Comparison of ENCODE assay signal across 14 mouse cellular contexts in the genomic region with DNA sequence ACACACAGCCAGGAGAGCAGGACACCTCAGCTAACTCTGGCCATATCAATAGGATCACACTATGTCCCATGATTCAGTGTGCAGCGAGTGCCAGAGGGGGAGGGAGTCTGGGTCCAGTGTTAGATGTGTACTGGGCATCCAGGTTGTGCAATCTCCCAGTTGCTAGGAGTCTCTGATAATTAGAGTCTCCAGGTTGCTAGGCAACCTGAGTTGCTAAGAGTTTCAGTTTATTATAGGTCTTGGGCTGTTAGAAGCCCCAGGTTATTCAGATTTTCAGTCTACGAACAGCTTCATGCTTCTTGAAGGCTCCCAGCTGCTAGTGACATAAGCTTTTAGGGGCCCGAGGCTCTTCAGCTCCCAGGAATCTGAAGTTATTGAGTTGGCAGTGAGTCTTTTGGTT. TPM values are rescaled to one million over a fixed set of nuclear protein-coding genes. Genes with fewer than 3 reads are reported as not detected.
DNase-seq lines count a peak whose midpoint lies in the region; ATAC-seq and TF ChIP-seq lines count a peak whose summit lies in the region.
"Had no signal": no experiment of that assay in that cellular context is flagged by ENCODE, and none has a peak within 500 bp of the region (broad histone marks: within the 10 kb centered on the region; RNA-seq: fewer than 3 reads in every experiment).

No protein-coding gene starts in this region.

- H3K4me3 ChIP-seq in stomach, embryonic 16.5 days (replicated peaks; ENCODE audit: low read length): no peak overlapping the region
- H3K4me3 ChIP-seq in stomach, postnatal 0 days (ENCODE audit: low read depth, low read length): no peak overlapping the region
- no peak overlapping the region for H3K4me3 ChIP-seq in lung, embryonic 16.5 days (ENCODE audit: low read length)
- H3K4me3 ChIP-seq: forebrain, embryonic 10.5 days had no signal

- no peaks in the 10 kb centered on the region for H3K9me3 ChIP-seq in stomach, embryonic 16.5 days (replicated peaks; ENCODE audit: control insufficient read depth, low read length)
- H3K9me3 ChIP-seq in stomach, postnatal 0 days (ENCODE audit: control insufficient read depth, low read length): no peaks in the 10 kb centered on the region
- no peaks in the 10 kb centered on the region for H3K9me3 ChIP-seq in lung, embryonic 16.5 days (ENCODE audit: control insufficient read depth, low read length)
- H3K9me3 ChIP-seq: forebrain, embryonic 10.5 days had no signal

- TF ChIP-seq CTCF in stomach, postnatal 0 days (IDR thresholded peaks at IDR 0.05; ENCODE audit: low read depth): no peak

- DNase-seq in layer of hippocampus, adult 11-12 months (ENCODE audit: low spot score): peak; percentile 21
- DNase-seq in layer of hippocampus, adult 9-10 months (ENCODE audit: low spot score): no peak
- no peak for DNase-seq in stomach, postnatal 0 days (ENCODE audit: low spot score)
- no peak for DNase-seq in cerebellum, adult 11 months
- no peak for DNase-seq in cerebellum, adult 11-12 months
- DNase-seq: cerebellum, adult 9-11 months; gastrocnemius, postnatal 14 days; kidney, adult 8-10 months; left cerebral cortex, postnatal 4 days; thymus, postnatal 36 days had no signal

- no peak for TF ChIP-seq EP300 in stomach, postnatal 0 days (optimal IDR thresholded peaks at IDR 0.05)

- no peaks in the 10 kb centered on the region for H3K36me3 ChIP-seq in stomach, embryonic 16.5 days (ENCODE audit: control insufficient read depth, insufficient read depth, low read length)
- H3K36me3 ChIP-seq in stomach, postnatal 0 days (ENCODE audit: control insufficient read depth, insufficient read depth, low read length): no peaks in the 10 kb centered on the region
- no peaks in the 10 kb centered on the region for H3K36me3 ChIP-seq in lung, embryonic 16.5 days (ENCODE audit: control insufficient read depth, insufficient read depth, low read length)
- H3K36me3 ChIP-seq: forebrain, embryonic 10.5 days had no signal

- no peak overlapping the region for H3K27ac ChIP-seq in stomach, embryonic 16.5 days (ENCODE audit: low read length)
- H3K27ac ChIP-seq in stomach, postnatal 0 days (replicated peaks): no peak overlapping the region
- H3K27ac ChIP-seq in lung, embryonic 16.5 days (ENCODE audit: low read length): no peak overlapping the region
- H3K27ac ChIP-seq: forebrain, embryonic 10.5 days had no signal

- 34% methylated on average over 3 of the region's 3 CpGs for WGBS in stomach, embryonic 16.5 days
- 44% methylated on average over 3 of the region's 3 CpGs for WGBS in stomach, postnatal 0 days
- WGBS in lung, embryonic 16.5 days: 18% methylated on average over 3 of the region's 3 CpGs

- 0 out of 2 replicates have a peak, but pooled peaks have one; percentile 51 for ATAC-seq in stomach, embryonic 16.5 days (ENCODE audit: insufficient read depth, low FRiP score)
- no peak for ATAC-seq in stomach, postnatal 0 days (ENCODE audit: low FRiP score, low TSS enrichment)
- peak; percentile 65 for ATAC-seq in lung, embryonic 16.5 days (ENCODE audit: low read depth)

- no peaks in the 10 kb centered on the region for H3K4me1 ChIP-seq in stomach, embryonic 16.5 days (ENCODE audit: control insufficient read depth, insufficient read depth, low read length)
- no peaks in the 10 kb centered on the region for H3K4me1 ChIP-seq in stomach, postnatal 0 days (replicated peaks; ENCODE audit: control insufficient read depth, insufficient read depth)
- H3K4me1 ChIP-seq in lung, embryonic 16.5 days (replicated peaks; ENCODE audit: control insufficient read depth, insufficient read depth, low read length): peaks cover 3% of the 10 kb centered on the region; the same call in 1 of the 2 replicates

- no peak overlapping the region for H3K4me2 ChIP-seq in stomach, embryonic 16.5 days (ENCODE audit: low read depth, low read length)
- no peak overlapping the region for H3K4me2 ChIP-seq in stomach, postnatal 0 days (replicated peaks; ENCODE audit: low read depth)
- H3K4me2 ChIP-seq in lung, embryonic 16.5 days (ENCODE audit: low read depth, low read length): no peak overlapping the region

- no peak overlapping the region for H3K9ac ChIP-seq in stomach, embryonic 16.5 days (ENCODE audit: low read length)
- no peak overlapping the region for H3K9ac ChIP-seq in stomach, postnatal 0 days (ENCODE audit: low read length)
- H3K9ac ChIP-seq in lung, embryonic 16.5 days (ENCODE audit: low read length): no peak overlapping the region

- no peaks in the 10 kb centered on the region for H3K27me3 ChIP-seq in stomach, embryonic 16.5 days (ENCODE audit: control insufficient read depth, insufficient read depth, low read length)
- no peaks in the 10 kb centered on the region for H3K27me3 ChIP-seq in stomach, postnatal 0 days (ENCODE audit: control insufficient read depth, insufficient read depth, low read length)
- no peaks in the 10 kb centered on the region; the same call in 1 of the 2 replicates for H3K27me3 ChIP-seq in lung, embryonic 16.5 days (ENCODE audit: control insufficient read depth, insufficient read depth, low read depth, low read length)

RNA-seq across cellular contexts. Expression of a gene that starts 5.2 kb away (rescaled TPM):
- not detected in 2 replicates for polyA plus RNA-seq in stomach, embryonic 16.5 days (2015; fragmentation: Nextera tagmentation; extraction: Ambion mirVana)
- 0.35 and 0.44 TPM in 2 replicates for polyA plus RNA-seq in stomach, postnatal 0 days (2015; fragmentation: Nextera tagmentation; extraction: Ambion mirVana)
- not detected in 2 replicates for polyA plus RNA-seq in lung, embryonic 16.5 days (2015; fragmentation: Nextera tagmentation; extraction: Ambion mirVana)
- polyA plus RNA-seq: forebrain, embryonic 10.5 days; heart, embryonic 16.5 days had no signal

RNA-seq across cellular contexts. Expression of a gene that starts 43.0 kb away (rescaled TPM):
- polyA plus RNA-seq in stomach, embryonic 16.5 days (2015; fragmentation: Nextera tagmentation; extraction: Ambion mirVana): 111 and 121 TPM in 2 replicates
- polyA plus RNA-seq in stomach, postnatal 0 days (2015; fragmentation: Nextera tagmentation; extraction: Ambion mirVana): 126 and 129 TPM in 2 replicates
- 119 and 123 TPM in 2 replicates for polyA plus RNA-seq in lung, embryonic 16.5 days (2015; fragmentation: Nextera tagmentation; extraction: Ambion mirVana)
